Mouse (Mus musculus) C2C12 (cell line): Measurements from ENCODE around the gene Mobp. TPM values are rescaled to one million over a fixed set of nuclear protein-coding genes. Genes with fewer than 3 reads are reported as not detected.

Source experiments
- H3K27me3 ChIP-seq: one replicate; pipeline ENCODE4 v1.6.1; 2011; ENCODE audit not compliant: control insufficient read depth, insufficient read depth, insufficient read length
- H3K36me3 ChIP-seq: one replicate; pipeline ENCODE4 v1.6.1; 2011; ENCODE audit not compliant: control insufficient read depth, insufficient read depth
- H3K4me3 ChIP-seq: one replicate; pipeline ENCODE4 v1.5.1; 2011; ENCODE audit warnings: mild to moderate bottlenecking, control low read depth; ENCODE audit not compliant: poor library complexity, insufficient read depth, severe bottlenecking
- H3K79me2 ChIP-seq: one replicate; pipeline ENCODE4 v1.6.1; 2011; ENCODE audit not compliant: control insufficient read depth, insufficient read depth
- H3K79me3 ChIP-seq: one replicate; pipeline ENCODE4 v1.6.1; 2011; ENCODE audit warnings: low read depth, control low read depth
- H3ac ChIP-seq: one replicate; pipeline ENCODE3; 2011; ENCODE audit warnings: low read depth; ENCODE audit not compliant: control insufficient read depth, insufficient read length
- CEBPB ChIP-seq: IDR thresholded peaks from one replicate; pipeline ENCODE4 v1.6.1; 2011; ENCODE audit warnings: low read depth, mild to moderate bottlenecking, control low read depth, moderate library complexity
- CTCF ChIP-seq: IDR thresholded peaks from one replicate; pipeline ENCODE4 v1.5.1; 2011; ENCODE audit not compliant: control insufficient read depth, insufficient read depth, insufficient read length
- FOSL1 ChIP-seq: IDR thresholded peaks from one replicate; pipeline ENCODE4 v1.8.0; 2011; ENCODE audit warnings: mild to moderate bottlenecking, low read length; ENCODE audit not compliant: poor library complexity, insufficient read depth, severe bottlenecking
- MAX ChIP-seq: IDR thresholded peaks from one replicate; pipeline ENCODE4 v1.6.1; 2011; ENCODE audit warnings: mild to moderate bottlenecking, control low read depth
- MYOD1 ChIP-seq: IDR thresholded peaks from one replicate; pipeline ENCODE4 v1.6.1; 2011; ENCODE audit warnings: low read depth; ENCODE audit not compliant: control insufficient read depth, insufficient read length
- MYOG ChIP-seq: IDR thresholded peaks from one replicate; pipeline ENCODE4 v1.6.1; 2011; ENCODE audit not compliant: control insufficient read depth, insufficient read length; ENCODE audit errors: extremely low read depth
- USF1 ChIP-seq: IDR thresholded peaks from one replicate; pipeline ENCODE4 v1.6.1; 2011; ENCODE audit warnings: low read depth, mild to moderate bottlenecking, control low read depth, moderate library complexity
- polyA plus RNA-seq: library from polyadenylated mRNA; unstranded; fragments of >200 nt; fragmentation: generic; extraction: Trizol; gene quantifications from one replicate; pipeline ENCODE4 v1.2.1, GENCODE M21; 2012; ENCODE audit warnings: missing spikeins

Gene Mobp
- polyA plus RNA-seq, 1 experiment: not detected

- Histone ChIP-seq H3K79me3 (peaks cover 15% of the 10 kb centered on the region), H3K36me3 (peaks cover 38% of the 10 kb centered on the region), H3K4me3 (no peak overlapping the region), H3K79me2 (peaks cover 21% of the 10 kb centered on the region), H3ac (no peak overlapping the region), H3K27me3 (no peaks in the 10 kb centered on the region)
- TF ChIP-seq USF1: no peak
- TF ChIP-seq MYOD1: no peak
- no peak for TF ChIP-seq CEBPB
- no peak for TF ChIP-seq MYOG
- TF ChIP-seq CTCF: no peak
- no peak for TF ChIP-seq MAX
- no peak for TF ChIP-seq FOSL1
Observed at GRCm38 (mm10) chr9:120133755-120134475, 15.6 kb upstream of the Mobp start.

- TF ChIP-seq MYOD1 (no peak), CTCF (no peak), MAX (no peak)
- no peak overlapping the region for H3K4me3 ChIP-seq
Observed at GRCm38 (mm10) chr9:120134529-120135160, 14.9 kb upstream of the Mobp start.

DNA sequence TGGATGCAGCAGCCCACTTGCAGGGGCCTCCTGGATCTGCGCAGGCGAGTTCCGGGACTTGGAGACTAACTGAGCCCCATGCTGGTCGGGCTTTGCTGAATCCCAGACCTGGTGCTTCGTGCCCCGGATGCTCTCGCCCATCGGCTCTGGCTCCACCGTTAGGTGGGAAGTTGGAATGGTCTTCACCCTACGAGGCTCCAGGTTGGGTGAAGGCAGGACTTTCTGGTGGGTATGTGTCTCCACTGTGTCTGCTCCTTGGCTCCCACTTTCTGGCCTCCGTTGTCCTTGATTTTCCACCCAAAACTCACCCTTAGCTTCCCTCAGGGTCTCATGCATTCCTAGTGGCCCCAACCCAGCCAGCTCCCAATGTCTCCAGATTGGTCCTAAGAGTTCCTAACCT, 14.1 kb upstream of the Mobp start:
- TF ChIP-seq MYOG (no peak), MAX (no peak), MYOD1 (no peak), FOSL1 (no peak), USF1 (no peak), CEBPB (no peak), CTCF (no peak)
- Histone ChIP-seq H3K36me3 (peaks cover 23% of the 10 kb centered on the region), H3ac (no peak overlapping the region), H3K79me3 (peaks cover 1% of the 10 kb centered on the region), H3K79me2 (peaks cover 5% of the 10 kb centered on the region), H3K4me3 (no peak overlapping the region), H3K27me3 (no peaks in the 10 kb centered on the region)

More at GRCm38 (mm10) chr9:120134529-120135160, 14.9 kb upstream of the Mobp start:
- Histone ChIP-seq H3K79me2 (peaks cover 13% of the 10 kb centered on the region), H3ac (no peak overlapping the region), H3K27me3 (no peaks in the 10 kb centered on the region), H3K36me3 (peaks cover 31% of the 10 kb centered on the region), H3K79me3 (peaks cover 7% of the 10 kb centered on the region)

DNA sequence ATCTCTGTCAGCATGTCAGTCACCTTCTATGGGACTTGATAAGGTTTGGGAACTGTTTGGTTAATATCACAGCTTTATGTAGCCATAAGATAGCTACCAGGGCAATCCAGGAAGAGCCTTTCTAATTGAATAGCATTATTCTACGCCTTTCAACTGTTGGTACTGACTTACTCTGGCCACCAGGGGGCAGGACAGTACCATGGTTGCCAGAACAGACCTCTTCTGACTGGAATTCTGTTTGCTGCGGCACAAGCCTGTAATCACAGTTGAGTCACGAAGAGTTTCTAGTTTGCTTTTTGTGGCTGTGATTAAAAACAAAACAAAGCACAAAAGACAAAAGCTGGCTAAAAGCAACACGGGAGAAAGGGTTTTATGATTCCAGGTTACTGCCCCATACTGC, 8.9 kb upstream of the Mobp start:
- Histone ChIP-seq H3K4me3 (no peak overlapping the region), H3K79me3 (no peaks in the 10 kb centered on the region), H3ac (no peak overlapping the region), H3K27me3 (peaks cover 29% of the 10 kb centered on the region), H3K79me2 (no peaks in the 10 kb centered on the region), H3K36me3 (no peaks in the 10 kb centered on the region)
- TF ChIP-seq CTCF (peak; percentile 73), CEBPB (no peak)

DNA sequence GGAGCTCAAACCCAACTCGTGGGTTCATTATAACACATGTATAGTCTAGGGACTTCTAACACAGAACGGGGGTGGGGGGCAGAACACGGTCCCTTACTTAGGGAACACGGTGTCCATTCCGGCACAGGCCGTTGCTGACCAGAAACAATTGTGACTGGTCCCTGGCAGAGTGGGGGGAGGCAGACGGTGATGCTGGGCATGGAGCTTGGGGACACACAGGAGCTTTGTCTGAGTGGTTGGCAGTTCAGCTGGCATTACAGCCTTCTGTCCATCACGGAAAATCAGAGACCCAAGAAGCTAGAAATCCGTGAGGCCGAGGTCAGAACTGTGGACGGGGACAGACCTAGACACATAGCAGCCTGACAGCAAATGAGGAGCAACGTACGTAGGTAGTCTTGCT, 5.0 kb upstream of the Mobp start:
- Histone ChIP-seq H3ac (no peak overlapping the region), H3K4me3 (no peak overlapping the region), H3K36me3 (no peaks in the 10 kb centered on the region), H3K79me2 (no peaks in the 10 kb centered on the region), H3K27me3 (peaks cover 53% of the 10 kb centered on the region), H3K79me3 (no peaks in the 10 kb centered on the region)
- TF ChIP-seq USF1 (no peak), CTCF (no peak), CEBPB (no peak), MYOG (no peak), MYOD1 (no peak), MAX (no peak), FOSL1 (no peak)

DNA sequence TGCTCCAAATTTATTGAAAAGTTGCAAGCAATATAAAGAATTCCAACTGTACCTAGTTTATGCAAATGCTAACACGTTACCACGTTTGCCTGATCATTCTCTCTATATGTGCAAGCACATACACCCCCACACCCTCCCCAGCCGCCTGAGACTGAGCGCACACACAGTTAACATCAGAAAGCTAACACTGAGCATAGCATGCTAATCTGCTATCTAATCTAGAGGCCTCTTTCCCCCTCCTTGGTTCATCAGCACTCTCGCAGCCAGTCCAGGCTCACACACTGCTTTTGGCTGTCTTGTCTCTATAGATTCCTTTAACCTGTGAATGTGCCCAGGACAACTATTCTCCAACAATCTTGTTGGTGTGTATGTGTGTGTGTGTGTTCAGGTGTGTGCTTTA, 1.6 kb downstream of the Mobp start:
- Histone ChIP-seq H3K79me2 (no peaks in the 10 kb centered on the region), H3K4me3 (no peak overlapping the region), H3K79me3 (no peaks in the 10 kb centered on the region), H3ac (no peak overlapping the region), H3K27me3 (peaks cover 73% of the 10 kb centered on the region), H3K36me3 (no peaks in the 10 kb centered on the region)
- no peak for TF ChIP-seq CTCF
- no peak for TF ChIP-seq USF1
- no peak for TF ChIP-seq MYOG
